Mouse (Mus musculus): ENCODE measurements around the gene Suclg2. TPM values are rescaled to one million over a fixed set of nuclear protein-coding genes. Genes with fewer than 3 reads are reported as not detected.

Suclg2 gene
- polyA plus RNA-seq, 1 experiment: 90.8 TPM

DNA sequence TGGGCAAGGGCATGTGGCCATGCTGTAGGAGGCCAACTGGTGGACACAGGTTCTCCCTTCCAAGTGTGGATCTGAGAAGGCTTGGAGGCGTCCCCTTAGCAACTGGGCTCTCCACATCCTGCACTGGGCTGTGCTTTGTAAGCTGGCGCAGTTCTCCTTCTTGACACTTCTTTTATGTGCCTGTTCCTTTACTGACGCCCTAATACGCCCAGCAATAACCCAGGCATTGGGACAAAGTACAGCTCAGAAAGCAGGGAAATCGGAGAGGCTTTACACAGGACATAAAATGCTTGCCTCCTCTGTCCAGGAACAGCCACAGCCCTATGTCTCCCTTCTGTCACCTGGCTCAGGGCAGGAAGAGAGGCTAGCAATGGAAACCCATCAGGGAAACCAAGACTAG is 9.5 kb downstream of the Suclg2 start:
- Histone ChIP-seq H3K27ac (ENCODE audit: insufficient read depth, low read length) (no peak overlapping the region), H3K4me1 (ENCODE audit: control insufficient read depth, insufficient read depth, low read length) (peaks cover 15% of the 10 kb centered on the region), H3K9me3 (replicated peaks; ENCODE audit: control insufficient read depth, insufficient read depth, low read length, poor library complexity, severe bottlenecking) (no peaks in the 10 kb centered on the region), H3K27me3 (ENCODE audit: control insufficient read depth, insufficient read depth, low read length, poor library complexity, severe bottlenecking) (no peaks in the 10 kb centered on the region), H3K36me3 (ENCODE audit: control insufficient read depth, insufficient read depth, low read length, poor library complexity, severe bottlenecking) (no peaks in the 10 kb centered on the region), H3K9ac (ENCODE audit: low read depth, poor library complexity, severe bottlenecking) (no peak overlapping the region), H3K4me3 (ENCODE audit: low read depth, low read length) (no peak overlapping the region)
- TF ChIP-seq POLR2A (IDR thresholded peaks at IDR 0.05; ENCODE audit: insufficient read depth, low read length) (no peak), EP300 (IDR thresholded peaks at IDR 0.05; ENCODE audit: insufficient read depth, low read depth, low read length) (no peak), CTCF (IDR thresholded peaks at IDR 0.05; ENCODE audit: low read depth, low read length) (no peak)

GRCm38 (mm10) chr6:95704626-95705025 is 14.0 kb downstream of the Suclg2 start:
- Histone ChIP-seq H3K4me1 (ENCODE audit: control insufficient read depth, insufficient read depth, low read length) (peaks cover 9% of the 10 kb centered on the region), H3K9ac (ENCODE audit: low read depth, poor library complexity, severe bottlenecking) (no peak overlapping the region), H3K27me3 (ENCODE audit: control insufficient read depth, insufficient read depth, low read length, poor library complexity, severe bottlenecking) (no peaks in the 10 kb centered on the region), H3K4me3 (ENCODE audit: low read depth, low read length) (no peak overlapping the region), H3K27ac (ENCODE audit: insufficient read depth, low read length) (no peak overlapping the region), H3K36me3 (ENCODE audit: control insufficient read depth, insufficient read depth, low read length, poor library complexity, severe bottlenecking) (no peaks in the 10 kb centered on the region), H3K9me3 (replicated peaks; ENCODE audit: control insufficient read depth, insufficient read depth, low read length, poor library complexity, severe bottlenecking) (no peaks in the 10 kb centered on the region)
- TF ChIP-seq CTCF (IDR thresholded peaks at IDR 0.05; ENCODE audit: low read depth, low read length) (no peak), POLR2A (IDR thresholded peaks at IDR 0.05; ENCODE audit: insufficient read depth, low read length) (no peak), EP300 (IDR thresholded peaks at IDR 0.05; ENCODE audit: insufficient read depth, low read depth, low read length) (no peak)

DNA sequence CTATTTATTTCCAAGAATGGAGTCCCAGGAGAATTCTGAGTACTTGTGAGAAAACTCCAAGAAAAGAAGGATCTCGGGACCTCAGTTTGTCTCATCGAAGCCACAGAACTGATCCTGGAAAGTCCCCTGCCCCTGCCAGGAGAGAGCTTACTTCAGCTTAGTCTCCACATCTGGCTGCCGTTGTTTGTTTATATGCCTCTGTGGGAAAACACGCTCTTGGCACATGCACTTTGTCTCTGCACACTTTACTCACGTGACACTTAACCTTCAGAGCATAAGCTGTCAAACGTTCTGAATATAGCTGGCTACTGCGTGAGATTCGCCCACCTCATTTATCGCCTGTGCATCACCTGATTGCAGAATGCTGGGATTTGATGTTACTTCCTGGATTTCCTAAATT is 16.4 kb downstream of the Suclg2 start:
- no peak overlapping the region for H3K4me3 ChIP-seq (ENCODE audit: low read depth, low read length)
- no peak overlapping the region for H3K27ac ChIP-seq (ENCODE audit: insufficient read depth, low read length)
- no peaks in the 10 kb centered on the region for H3K9me3 ChIP-seq (replicated peaks; ENCODE audit: control insufficient read depth, insufficient read depth, low read length, poor library complexity, severe bottlenecking)
- no peak for TF ChIP-seq POLR2A (IDR thresholded peaks at IDR 0.05; ENCODE audit: insufficient read depth, low read length)
- no peak for TF ChIP-seq CTCF (IDR thresholded peaks at IDR 0.05; ENCODE audit: low read depth, low read length)
- TF ChIP-seq EP300 (IDR thresholded peaks at IDR 0.05; ENCODE audit: insufficient read depth, low read depth, low read length): no peak
- peaks cover 4% of the 10 kb centered on the region for H3K4me1 ChIP-seq (ENCODE audit: control insufficient read depth, insufficient read depth, low read length)
- H3K27me3 ChIP-seq (ENCODE audit: control insufficient read depth, insufficient read depth, low read length, poor library complexity, severe bottlenecking): no peaks in the 10 kb centered on the region
- H3K36me3 ChIP-seq (ENCODE audit: control insufficient read depth, insufficient read depth, low read length, poor library complexity, severe bottlenecking): no peaks in the 10 kb centered on the region
- no peak overlapping the region for H3K9ac ChIP-seq (ENCODE audit: low read depth, poor library complexity, severe bottlenecking)

- H3K36me3 ChIP-seq (ENCODE audit: control insufficient read depth, insufficient read depth, low read length, poor library complexity, severe bottlenecking): no peaks in the 10 kb centered on the region
- peaks cover 4% of the 10 kb centered on the region for H3K4me1 ChIP-seq (ENCODE audit: control insufficient read depth, insufficient read depth, low read length)
- H3K27ac ChIP-seq (ENCODE audit: insufficient read depth, low read length): no peak overlapping the region
- no peaks in the 10 kb centered on the region for H3K9me3 ChIP-seq (replicated peaks; ENCODE audit: control insufficient read depth, insufficient read depth, low read length, poor library complexity, severe bottlenecking)
- no peaks in the 10 kb centered on the region for H3K27me3 ChIP-seq (ENCODE audit: control insufficient read depth, insufficient read depth, low read length, poor library complexity, severe bottlenecking)
- no peak overlapping the region for H3K9ac ChIP-seq (ENCODE audit: low read depth, poor library complexity, severe bottlenecking)
- no peak for TF ChIP-seq EP300 (IDR thresholded peaks at IDR 0.05; ENCODE audit: insufficient read depth, low read depth, low read length)
- TF ChIP-seq POLR2A (IDR thresholded peaks at IDR 0.05; ENCODE audit: insufficient read depth, low read length): no peak
- TF ChIP-seq CTCF (IDR thresholded peaks at IDR 0.05; ENCODE audit: low read depth, low read length): no peak
- no peak overlapping the region for H3K4me3 ChIP-seq (ENCODE audit: low read depth, low read length)
These were observed 16.8 kb downstream of the Suclg2 start for GRCm38 (mm10) chr6:95701786-95702185.

DNA sequence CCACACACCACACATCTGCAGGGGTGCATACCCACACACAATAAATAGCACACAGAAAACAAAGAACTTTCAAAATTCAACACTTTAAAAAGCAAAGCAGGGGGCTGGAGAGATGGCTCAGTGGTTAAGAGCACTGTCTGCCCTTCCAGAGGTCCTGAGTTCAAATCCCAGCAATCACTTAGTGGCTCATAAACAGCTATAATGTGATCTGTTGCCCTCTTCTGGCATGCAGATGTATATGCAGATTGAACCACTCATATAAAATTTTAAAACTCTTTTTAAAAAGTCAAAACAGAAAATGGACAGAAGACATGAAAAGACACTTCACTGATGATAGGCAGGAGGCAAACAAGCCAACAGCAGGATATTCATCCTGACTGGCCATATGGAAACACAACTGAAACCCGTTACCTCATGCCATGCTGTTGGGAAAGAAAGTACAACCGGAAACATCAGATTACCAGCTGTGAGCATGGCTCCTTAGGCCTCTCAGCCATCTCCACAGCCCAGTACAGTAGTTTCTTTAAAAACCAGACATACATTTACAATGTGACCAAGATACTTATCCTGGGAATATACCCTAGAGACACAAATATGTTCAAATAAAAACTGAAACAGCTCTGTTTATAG is 17.5 kb downstream of the Suclg2 start:
- TF ChIP-seq EP300 (IDR thresholded peaks at IDR 0.05; ENCODE audit: insufficient read depth, low read depth, low read length): no peak
- peaks cover 2% of the 10 kb centered on the region for H3K4me1 ChIP-seq (ENCODE audit: control insufficient read depth, insufficient read depth, low read length)
- H3K4me3 ChIP-seq (ENCODE audit: low read depth, low read length): no peak overlapping the region

DNA sequence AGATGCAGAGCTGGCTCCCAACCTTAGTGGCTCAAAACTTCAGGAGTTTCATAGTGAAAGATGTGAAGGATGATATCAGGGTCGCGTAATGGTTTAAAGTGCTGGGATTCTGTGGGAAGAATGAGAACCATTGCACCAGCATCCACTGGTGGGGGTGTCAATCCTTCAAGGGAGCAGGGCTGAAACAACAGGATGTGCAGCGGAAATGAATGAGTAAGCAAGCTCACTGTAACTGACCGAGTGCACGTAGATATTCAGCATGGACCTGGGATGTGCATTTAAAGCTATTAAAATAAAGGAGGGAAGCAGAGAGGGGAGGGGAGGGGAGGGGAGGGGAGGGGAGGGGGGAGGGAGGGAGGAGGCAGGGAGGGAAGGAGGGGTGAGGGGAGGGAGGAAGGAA is 18.4 kb downstream of the Suclg2 start:
- H3K27me3 ChIP-seq (ENCODE audit: control insufficient read depth, insufficient read depth, low read length, poor library complexity, severe bottlenecking): no peaks in the 10 kb centered on the region
- TF ChIP-seq EP300 (IDR thresholded peaks at IDR 0.05; ENCODE audit: insufficient read depth, low read depth, low read length): no peak
- TF ChIP-seq POLR2A (IDR thresholded peaks at IDR 0.05; ENCODE audit: insufficient read depth, low read length): no peak
- TF ChIP-seq CTCF (IDR thresholded peaks at IDR 0.05; ENCODE audit: low read depth, low read length): no peak
- no peak overlapping the region for H3K27ac ChIP-seq (ENCODE audit: insufficient read depth, low read length)
- no peaks in the 10 kb centered on the region for H3K36me3 ChIP-seq (ENCODE audit: control insufficient read depth, insufficient read depth, low read length, poor library complexity, severe bottlenecking)
- H3K9ac ChIP-seq (ENCODE audit: low read depth, poor library complexity, severe bottlenecking): no peak overlapping the region
- H3K4me3 ChIP-seq (ENCODE audit: low read depth, low read length): no peak overlapping the region
- H3K4me1 ChIP-seq (ENCODE audit: control insufficient read depth, insufficient read depth, low read length): peaks cover 2% of the 10 kb centered on the region
- no peaks in the 10 kb centered on the region for H3K9me3 ChIP-seq (replicated peaks; ENCODE audit: control insufficient read depth, insufficient read depth, low read length, poor library complexity, severe bottlenecking)

More for the DNA sequence above, 17.5 kb downstream of the Suclg2 start:
- Histone ChIP-seq H3K27ac (ENCODE audit: insufficient read depth, low read length) (no peak overlapping the region), H3K9me3 (replicated peaks; ENCODE audit: control insufficient read depth, insufficient read depth, low read length, poor library complexity, severe bottlenecking) (no peaks in the 10 kb centered on the region), H3K9ac (ENCODE audit: low read depth, poor library complexity, severe bottlenecking) (no peak overlapping the region), H3K36me3 (ENCODE audit: control insufficient read depth, insufficient read depth, low read length, poor library complexity, severe bottlenecking) (no peaks in the 10 kb centered on the region), H3K27me3 (ENCODE audit: control insufficient read depth, insufficient read depth, low read length, poor library complexity, severe bottlenecking) (no peaks in the 10 kb centered on the region)

Data from ES-Bruce4 (cell line).